Mouse (Mus musculus) C2C12 (cell line): ENCODE results near the gene Pcyt1b. TPM values are rescaled to one million over a fixed set of nuclear protein-coding genes. Genes with fewer than 3 reads are reported as not detected.
A peak's percentile ranks its signal among the peaks of the same experiment; 100 is the strongest.

Experiments used
- H3K27me3 ChIP-seq: one replicate; pipeline ENCODE4 v1.6.1; 2011; ENCODE audit not compliant: control insufficient read depth, insufficient read depth, insufficient read length
- H3K36me3 ChIP-seq: one replicate; pipeline ENCODE4 v1.6.1; 2011; ENCODE audit not compliant: control insufficient read depth, insufficient read depth
- H3K4me3 ChIP-seq: one replicate; pipeline ENCODE4 v1.5.1; 2011; ENCODE audit warnings: mild to moderate bottlenecking, control low read depth; ENCODE audit not compliant: poor library complexity, insufficient read depth, severe bottlenecking
- H3K79me2 ChIP-seq: one replicate; pipeline ENCODE4 v1.6.1; 2011; ENCODE audit not compliant: control insufficient read depth, insufficient read depth
- H3K79me3 ChIP-seq: one replicate; pipeline ENCODE4 v1.6.1; 2011; ENCODE audit warnings: low read depth, control low read depth
- H3ac ChIP-seq: one replicate; pipeline ENCODE3; 2011; ENCODE audit warnings: low read depth; ENCODE audit not compliant: control insufficient read depth, insufficient read length
- CEBPB ChIP-seq: IDR thresholded peaks from one replicate; pipeline ENCODE4 v1.6.1; 2011; ENCODE audit warnings: low read depth, mild to moderate bottlenecking, control low read depth, moderate library complexity
- CTCF ChIP-seq: IDR thresholded peaks from one replicate; pipeline ENCODE4 v1.5.1; 2011; ENCODE audit not compliant: control insufficient read depth, insufficient read depth, insufficient read length
- FOSL1 ChIP-seq: IDR thresholded peaks from one replicate; pipeline ENCODE4 v1.8.0; 2011; ENCODE audit warnings: mild to moderate bottlenecking, low read length; ENCODE audit not compliant: poor library complexity, insufficient read depth, severe bottlenecking
- MAX ChIP-seq: IDR thresholded peaks from one replicate; pipeline ENCODE4 v1.6.1; 2011; ENCODE audit warnings: mild to moderate bottlenecking, control low read depth
- MYOD1 ChIP-seq: IDR thresholded peaks from one replicate; pipeline ENCODE4 v1.6.1; 2011; ENCODE audit warnings: low read depth; ENCODE audit not compliant: control insufficient read depth, insufficient read length
- MYOG ChIP-seq: IDR thresholded peaks from one replicate; pipeline ENCODE4 v1.6.1; 2011; ENCODE audit not compliant: control insufficient read depth, insufficient read length; ENCODE audit errors: extremely low read depth
- USF1 ChIP-seq: IDR thresholded peaks from one replicate; pipeline ENCODE4 v1.6.1; 2011; ENCODE audit warnings: low read depth, mild to moderate bottlenecking, control low read depth, moderate library complexity
- polyA plus RNA-seq: library from polyadenylated mRNA; unstranded; fragments of >200 nt; fragmentation: generic; extraction: Trizol; gene quantifications from one replicate; pipeline ENCODE4 v1.2.1, GENCODE M21; 2012; ENCODE audit warnings: missing spikeins

The Pcyt1b gene
- polyA plus RNA-seq, 1 experiment = 2.1 TPM

DNA sequence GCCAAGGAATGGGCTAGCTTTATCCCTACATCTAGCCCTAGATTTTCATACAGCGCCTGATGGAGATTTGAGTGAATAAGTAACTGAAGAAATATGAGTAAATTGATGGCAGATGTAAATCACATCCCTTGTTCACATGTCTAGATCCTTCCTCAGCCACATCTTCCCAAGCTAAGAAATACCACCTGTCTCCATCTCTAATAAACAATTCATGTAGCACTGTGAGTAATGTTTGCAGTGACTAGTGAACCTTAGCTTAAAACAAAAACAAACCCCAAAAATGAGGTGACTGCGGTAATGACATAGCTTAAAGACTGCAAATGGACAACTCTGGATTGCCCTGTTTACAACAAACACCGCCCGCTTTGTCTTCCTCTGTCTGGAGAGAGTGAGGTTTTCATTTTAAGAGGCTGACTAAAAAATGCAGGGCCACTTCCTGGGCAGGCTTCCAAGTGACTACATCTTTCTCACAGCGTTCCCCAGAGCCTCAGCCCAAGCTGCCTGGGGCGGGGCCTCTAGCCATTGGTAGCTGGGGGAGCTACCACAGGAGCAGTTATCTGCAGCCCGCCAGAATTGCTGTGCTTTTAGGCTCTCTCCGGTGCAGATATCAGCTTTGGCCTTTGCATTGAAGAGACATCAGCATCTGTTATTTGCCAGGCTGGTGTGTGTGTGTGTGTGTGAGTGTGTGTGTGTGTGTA, 46.0 kb downstream of the Pcyt1b start:
- Histone ChIP-seq H3K4me3 (no peak overlapping the region), H3ac (no peak overlapping the region), H3K36me3 (no peaks in the 10 kb centered on the region), H3K79me2 (no peaks in the 10 kb centered on the region), H3K79me3 (no peaks in the 10 kb centered on the region), H3K27me3 (no peaks in the 10 kb centered on the region)
- TF ChIP-seq CEBPB (no peak), FOSL1 (no peak), USF1 (no peak), MAX (no peak), MYOD1 (no peak), CTCF (no peak), MYOG (no peak)

DNA sequence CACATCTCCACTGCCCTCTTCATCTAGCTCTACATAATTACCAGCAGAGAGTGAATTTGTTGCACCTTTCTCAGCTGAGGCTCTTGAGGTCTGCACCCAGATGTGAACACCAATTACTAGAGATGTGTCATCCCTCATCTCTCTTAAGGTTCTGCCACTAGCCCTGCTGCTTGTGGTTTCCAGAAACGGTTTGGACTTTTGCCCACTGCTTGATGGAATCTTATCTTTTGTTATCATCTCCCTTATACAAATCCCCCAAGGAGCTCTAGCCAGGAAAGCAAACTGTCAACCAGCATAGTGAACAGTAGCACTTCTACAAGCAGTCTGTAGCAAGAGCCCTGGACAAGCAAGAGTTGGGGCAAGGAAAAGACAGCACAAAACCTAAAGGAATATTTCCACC, 57.9 kb downstream of the Pcyt1b start:
- no peaks in the 10 kb centered on the region for H3K79me2 ChIP-seq
- H3K27me3 ChIP-seq = no peaks in the 10 kb centered on the region
- H3K4me3 ChIP-seq = no peak overlapping the region
- no peak overlapping the region for H3ac ChIP-seq
- no peaks in the 10 kb centered on the region for H3K36me3 ChIP-seq
- H3K79me3 ChIP-seq = no peaks in the 10 kb centered on the region
- TF ChIP-seq CTCF (no peak), MYOD1 (no peak), FOSL1 (no peak), MAX (no peak), USF1 (no peak), MYOG (no peak), CEBPB (no peak)

DNA sequence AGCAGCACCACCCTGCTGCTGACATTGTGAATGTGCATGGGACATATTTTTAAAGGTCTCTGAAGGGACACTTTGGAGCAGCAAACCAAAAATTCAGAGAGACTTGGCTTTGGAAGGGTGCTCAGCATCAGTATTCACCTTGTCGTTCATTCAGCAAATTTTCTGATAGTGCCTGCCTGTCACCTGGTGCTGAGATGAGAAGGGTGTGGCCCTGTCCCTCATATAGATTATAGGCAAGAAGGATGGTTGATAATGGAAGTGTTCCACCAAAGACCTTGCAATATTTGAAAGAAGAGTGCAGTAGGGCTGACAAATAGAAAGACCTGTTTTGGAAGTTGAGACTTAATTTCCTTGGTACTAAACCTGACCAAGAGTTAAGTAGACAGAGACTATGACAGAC, 74.9 kb downstream of the Pcyt1b start:
- Histone ChIP-seq H3K4me3 (no peak overlapping the region), H3K27me3 (no peaks in the 10 kb centered on the region), H3K79me2 (no peaks in the 10 kb centered on the region), H3K36me3 (no peaks in the 10 kb centered on the region), H3ac (no peak overlapping the region), H3K79me3 (no peaks in the 10 kb centered on the region)
- TF ChIP-seq CTCF = no peak
- TF ChIP-seq MAX = no peak
- no peak for TF ChIP-seq MYOD1
- TF ChIP-seq USF1 = no peak
- no peak for TF ChIP-seq FOSL1
- no peak for TF ChIP-seq MYOG
- TF ChIP-seq CEBPB = no peak

DNA sequence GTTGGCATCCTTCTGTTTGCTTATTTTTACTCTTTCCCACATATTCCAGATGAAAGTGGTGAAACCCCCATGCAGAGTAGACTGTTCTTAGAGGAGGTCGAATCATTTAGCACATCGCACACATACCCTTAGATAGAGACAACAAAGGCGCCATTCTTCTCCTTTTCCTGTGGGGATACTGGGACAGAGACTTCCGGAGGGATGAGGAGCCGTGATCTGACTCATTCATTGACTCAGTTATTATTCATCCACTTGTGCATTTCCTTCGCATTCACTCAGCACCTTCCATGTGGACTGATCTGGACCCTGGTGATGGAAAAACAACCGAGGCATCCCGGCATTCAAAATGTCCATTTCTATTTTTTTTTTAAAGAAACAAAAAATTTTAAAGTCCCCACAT, 76.2 kb downstream of the Pcyt1b start:
- H3K4me3 ChIP-seq = no peak overlapping the region
- no peaks in the 10 kb centered on the region for H3K79me3 ChIP-seq
- H3K79me2 ChIP-seq = no peaks in the 10 kb centered on the region
- TF ChIP-seq CEBPB (no peak), MYOD1 (no peak), FOSL1 (peak; percentile 66)
- no peaks in the 10 kb centered on the region for H3K27me3 ChIP-seq
- H3ac ChIP-seq = no peak overlapping the region
- no peaks in the 10 kb centered on the region for H3K36me3 ChIP-seq

DNA sequence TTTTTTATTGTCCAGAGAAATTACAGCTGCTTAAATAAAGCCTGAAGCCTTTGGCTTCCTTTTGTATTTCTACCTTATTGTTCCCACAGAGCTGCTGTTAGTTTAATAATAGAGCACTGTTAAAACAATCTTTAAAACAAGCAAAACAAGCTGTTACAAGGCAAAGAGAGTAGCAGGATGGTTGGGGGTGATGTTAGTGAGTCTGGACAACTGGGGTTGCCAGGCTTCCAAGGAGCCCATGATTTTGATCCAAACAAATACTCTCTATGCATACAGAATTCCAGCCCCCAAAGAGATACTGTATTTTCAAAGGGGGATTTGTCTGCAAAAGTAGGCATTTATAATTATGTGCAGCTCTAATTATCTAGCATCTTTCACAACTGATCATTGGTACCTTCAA, 77.7 kb downstream of the Pcyt1b start:
- Histone ChIP-seq H3K36me3 (no peaks in the 10 kb centered on the region), H3K79me3 (no peaks in the 10 kb centered on the region), H3ac (no peak overlapping the region), H3K4me3 (no peak overlapping the region), H3K79me2 (no peaks in the 10 kb centered on the region), H3K27me3 (no peaks in the 10 kb centered on the region)
- TF ChIP-seq FOSL1 (no peak), MAX (no peak), MYOG (no peak), MYOD1 (no peak), USF1 (no peak), CTCF (no peak), CEBPB (no peak)

DNA sequence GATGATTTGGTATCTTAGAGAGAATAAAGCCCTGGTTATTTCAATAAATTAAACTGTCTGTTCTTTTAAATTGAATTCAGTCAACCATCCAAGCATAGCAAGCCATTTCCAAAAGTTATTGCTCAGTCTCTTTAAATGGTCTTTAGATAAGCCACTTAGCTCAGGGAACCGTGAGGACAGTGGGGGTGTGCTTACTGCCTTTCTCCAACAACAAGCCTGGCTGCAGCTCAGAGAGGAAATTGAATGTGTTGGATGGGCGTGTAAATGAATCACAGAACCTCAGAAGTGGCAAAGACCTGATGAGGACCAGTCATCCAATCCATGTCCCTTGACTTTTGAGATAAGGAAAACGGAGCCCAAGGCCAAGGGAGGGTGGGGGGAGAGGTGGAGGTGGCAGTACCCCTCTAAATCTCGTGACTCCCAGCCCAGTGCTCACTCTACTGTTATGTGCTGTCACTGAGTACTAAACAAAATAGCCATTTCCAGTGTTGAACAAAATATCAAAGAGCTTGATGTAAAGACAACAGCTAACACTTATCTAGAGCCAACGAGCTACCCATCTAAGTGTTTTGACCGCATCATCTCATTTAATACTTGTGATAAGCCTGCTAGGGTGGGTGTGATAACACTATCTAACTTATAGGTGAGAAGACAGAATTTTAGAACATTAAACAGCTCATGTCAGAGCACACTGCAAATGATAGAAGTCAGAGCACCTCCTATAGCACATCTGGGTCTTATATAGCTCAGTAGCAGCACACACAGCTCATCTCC, 78.5 kb downstream of the Pcyt1b start:
- no peaks in the 10 kb centered on the region for H3K27me3 ChIP-seq
- no peaks in the 10 kb centered on the region for H3K79me3 ChIP-seq
- H3K79me2 ChIP-seq = no peaks in the 10 kb centered on the region
- no peaks in the 10 kb centered on the region for H3K36me3 ChIP-seq
- no peak overlapping the region for H3ac ChIP-seq
- H3K4me3 ChIP-seq = no peak overlapping the region
- TF ChIP-seq MYOG (no peak), FOSL1 (no peak), CEBPB (no peak), CTCF (no peak), USF1 (no peak), MAX (no peak), MYOD1 (no peak)
